Mouse (Mus musculus) kidney, adult 9 months (tissue): Measurements from ENCODE around the gene Zfp276.
"Not testable (repeated sequence)": the region's sequence is repeated elsewhere in the genome, so short reads cannot be mapped to it uniquely, and the experiment has no call there.

ENCODE experiments used
- DNase-seq: peaks from one replicate; pipeline ENCODE4 v3.0.0; 2022

Zfp276 gene

GRCm38 (mm10) chr8:123245543-123245942 lies 8.5 kb upstream of the Zfp276 start:
- DNase-seq = no peak

GRCm38 (mm10) chr8:123247748-123248147 lies 6.2 kb upstream of the Zfp276 start:
- DNase-seq = no peak

GRCm38 (mm10) chr8:123248596-123248995 lies 5.4 kb upstream of the Zfp276 start:
- no peak for DNase-seq

GRCm38 (mm10) chr8:123250940-123251339 lies 3.1 kb upstream of the Zfp276 start:
- DNase-seq = no peak

GRCm38 (mm10) chr8:123252925-123253324 lies 1.1 kb upstream of the Zfp276 start:
- DNase-seq = no peak

GRCm38 (mm10) chr8:123253451-123254098 lies 420 bp upstream of the Zfp276 start:
- peak; percentile 46 for DNase-seq

- DNase-seq = no peak
Measured at GRCm38 (mm10) chr8:123255170-123255569, 1.2 kb downstream of the Zfp276 start.

- no peak for DNase-seq
Measured at GRCm38 (mm10) chr8:123257114-123257513, 3.1 kb downstream of the Zfp276 start.

GRCm38 (mm10) chr8:123257593-123257992 lies 3.6 kb downstream of the Zfp276 start:
- DNase-seq = not testable (repeated sequence)

- peak; percentile 77 for DNase-seq
Measured at GRCm38 (mm10) chr8:123267926-123268656, 14.1 kb downstream of the Zfp276 start.

GRCm38 (mm10) chr8:123271147-123271546 lies 17.2 kb downstream of the Zfp276 start:
- DNase-seq = no peak

- peak; percentile 46 for DNase-seq
Measured at GRCm38 (mm10) chr8:123271901-123272300, 17.9 kb downstream of the Zfp276 start.

- no peak for DNase-seq
Measured at GRCm38 (mm10) chr8:123274447-123274846, 20.5 kb downstream of the Zfp276 start.

- no peak for DNase-seq
Measured at GRCm38 (mm10) chr8:123275096-123275495, 21.1 kb downstream of the Zfp276 start.

- DNase-seq = no peak
Measured at GRCm38 (mm10) chr8:123278445-123278844, 24.4 kb downstream of the Zfp276 start.

GRCm38 (mm10) chr8:123279828-123280227 lies 25.8 kb downstream of the Zfp276 start:
- no peak for DNase-seq

GRCm38 (mm10) chr8:123280302-123281094 lies 26.5 kb downstream of the Zfp276 start:
- no peak for DNase-seq

- not testable (repeated sequence) for DNase-seq
Measured at GRCm38 (mm10) chr8:123282994-123283393, 29.0 kb downstream of the Zfp276 start.

GRCm38 (mm10) chr8:123283991-123284390 lies 30.0 kb downstream of the Zfp276 start:
- DNase-seq = no peak

GRCm38 (mm10) chr8:123284493-123284892 lies 30.5 kb downstream of the Zfp276 start:
- no peak for DNase-seq

GRCm38 (mm10) chr8:123287362-123287761 lies 33.4 kb downstream of the Zfp276 start:
- DNase-seq = no peak

GRCm38 (mm10) chr8:123290166-123290565 lies 36.2 kb downstream of the Zfp276 start:
- DNase-seq = peak; percentile 56

GRCm38 (mm10) chr8:123290679-123291078 lies 36.7 kb downstream of the Zfp276 start:
- DNase-seq = no peak

GRCm38 (mm10) chr8:123291716-123292115 lies 37.7 kb downstream of the Zfp276 start:
- no peak for DNase-seq
